Mouse (Mus musculus): Measurements from ENCODE around the gene Map1s. TPM values are rescaled to one million over a fixed set of nuclear protein-coding genes. Genes with fewer than 3 reads are reported as not detected.

The Map1s gene
- polyA plus RNA-seq, 1 experiment from 2014 or later: 30.9 TPM

DNA sequence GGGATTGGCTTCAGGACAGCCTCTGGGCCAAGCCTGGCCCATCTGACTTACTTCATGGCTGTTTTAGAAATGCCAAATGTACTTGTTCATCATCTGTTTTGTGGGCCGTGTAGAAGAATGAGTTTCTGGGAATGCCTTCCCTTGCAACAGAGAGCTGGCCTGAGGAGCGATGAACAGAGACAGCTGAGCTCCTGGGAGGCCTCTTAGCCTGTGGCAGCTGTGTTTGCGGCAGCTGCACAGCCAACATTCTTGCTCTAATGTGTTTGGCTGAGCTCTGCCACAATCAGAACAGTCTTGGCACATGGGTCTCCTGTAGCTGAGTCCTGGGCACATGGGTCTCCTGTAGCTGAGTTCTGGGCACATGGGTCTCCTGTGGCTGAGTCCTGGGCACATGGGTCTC, 22.4 kb downstream of the Map1s start:
- no peak for ATAC-seq
- H3K27ac ChIP-seq: no peak overlapping the region
- H3K4me3 ChIP-seq: no peak overlapping the region
- no peak overlapping the region for H3K4me2 ChIP-seq
- H3K9ac ChIP-seq: no peak overlapping the region
- WGBS (ENCODE audit: insufficient replicate concordance): 75% methylated on average over 3 of the region's 3 CpGs
- H3K4me1 ChIP-seq: 0 out of 2 replicates have a peak, but pooled peaks cover 4% of the 10 kb centered on the region
- no peaks in the 10 kb centered on the region for H3K36me3 ChIP-seq
- H3K27me3 ChIP-seq (replicated peaks): no peaks in the 10 kb centered on the region
- H3K9me3 ChIP-seq (replicated peaks): no peaks in the 10 kb centered on the region

GRCm38 (mm10) chr8:70928778-70929322, 23.1 kb downstream of the Map1s start:
- Histone ChIP-seq H3K27ac (no peak overlapping the region), H3K4me3 (no peak overlapping the region), H3K4me2 (no peak overlapping the region), H3K36me3 (no peaks in the 10 kb centered on the region), H3K9me3 (replicated peaks) (no peaks in the 10 kb centered on the region), H3K4me1 (0 out of 2 replicates have a peak, but pooled peaks cover 4% of the 10 kb centered on the region), H3K9ac (no peak overlapping the region), H3K27me3 (replicated peaks) (no peaks in the 10 kb centered on the region)
- 46% methylated on average over 5 of the region's 5 CpGs for WGBS (ENCODE audit: insufficient replicate concordance)
- no peak for ATAC-seq

- WGBS (ENCODE audit: insufficient replicate concordance): 82% methylated on average over 11 of the region's 11 CpGs
- H3K27me3 ChIP-seq (replicated peaks): no peaks in the 10 kb centered on the region
Measured at GRCm38 (mm10) chr8:70931731-70932130, 26.0 kb downstream of the Map1s start.

DNA sequence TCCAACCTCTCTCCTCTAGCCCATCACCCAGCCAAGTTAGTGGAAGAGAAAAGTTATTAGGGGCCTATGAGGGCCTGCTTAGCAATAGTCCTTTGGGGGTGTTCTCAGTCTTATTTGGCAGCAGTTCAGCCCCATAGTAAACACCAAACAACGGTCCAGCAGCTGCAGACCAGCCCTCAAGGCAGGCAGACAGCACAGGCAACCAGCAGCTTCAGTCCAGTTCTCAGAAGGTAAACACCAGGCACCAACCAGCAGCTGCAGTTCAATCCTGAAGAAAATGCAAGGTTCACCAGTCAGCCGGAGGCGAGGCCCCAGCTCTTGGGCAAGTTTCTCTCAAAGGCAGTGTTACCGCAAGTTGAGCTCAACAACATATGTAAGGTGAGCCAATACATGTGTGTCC, 27.3 kb downstream of the Map1s start:
- Histone ChIP-seq H3K27me3 (replicated peaks) (no peaks in the 10 kb centered on the region), H3K9ac (no peak overlapping the region), H3K4me3 (no peak overlapping the region), H3K4me1 (0 out of 2 replicates have a peak, but pooled peaks cover 4% of the 10 kb centered on the region), H3K27ac (no peak overlapping the region), H3K36me3 (no peaks in the 10 kb centered on the region), H3K9me3 (replicated peaks) (no peaks in the 10 kb centered on the region), H3K4me2 (no peak overlapping the region)
- ATAC-seq: no peak
- 78% methylated on average over 4 of the region's 4 CpGs for WGBS (ENCODE audit: insufficient replicate concordance)

More at GRCm38 (mm10) chr8:70931731-70932130, 26.0 kb downstream of the Map1s start:
- H3K27ac ChIP-seq: no peak overlapping the region
- no peaks in the 10 kb centered on the region for H3K9me3 ChIP-seq (replicated peaks)
- no peaks in the 10 kb centered on the region for H3K36me3 ChIP-seq
- no peak for ATAC-seq
- 0 out of 2 replicates have a peak, but pooled peaks cover 4% of the 10 kb centered on the region for H3K4me1 ChIP-seq
- no peak overlapping the region for H3K4me2 ChIP-seq
- H3K9ac ChIP-seq: no peak overlapping the region
- no peak overlapping the region for H3K4me3 ChIP-seq

- Histone ChIP-seq H3K27me3 (replicated peaks) (no peaks in the 10 kb centered on the region), H3K36me3 (no peaks in the 10 kb centered on the region), H3K4me1 (no peaks in the 10 kb centered on the region), H3K9me3 (replicated peaks) (no peaks in the 10 kb centered on the region), H3K4me2 (no peak overlapping the region), H3K4me3 (no peak overlapping the region), H3K9ac (no peak overlapping the region), H3K27ac (no peak overlapping the region)
- 54% methylated on average over 7 of the region's 7 CpGs for WGBS (ENCODE audit: insufficient replicate concordance)
- no peak for ATAC-seq
Measured at GRCm38 (mm10) chr8:70934786-70935185, 29.1 kb downstream of the Map1s start.

DNA sequence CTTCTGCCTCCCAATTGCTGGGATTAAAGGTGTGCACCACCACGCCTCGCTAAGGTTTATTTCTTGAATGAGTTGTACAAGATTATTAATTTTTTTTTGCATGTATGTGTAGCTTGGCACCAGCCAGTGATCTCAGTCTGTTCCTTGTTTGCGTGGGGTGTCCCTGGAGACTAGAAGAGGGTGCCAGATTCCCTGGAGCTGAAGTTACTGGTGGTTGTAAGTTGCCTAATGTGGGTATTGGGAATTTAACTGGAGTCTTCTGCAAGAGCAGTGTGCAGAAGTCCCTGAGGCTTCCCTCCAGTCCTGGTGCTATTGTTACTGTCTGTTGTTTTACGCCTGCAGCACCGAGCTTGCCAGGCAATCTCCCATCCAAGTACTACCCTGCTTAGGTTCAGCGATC, 31.5 kb downstream of the Map1s start:
- ATAC-seq: no peak
- no peak overlapping the region for H3K4me2 ChIP-seq
- H3K27ac ChIP-seq: no peak overlapping the region
- no peak overlapping the region for H3K4me3 ChIP-seq
- no peaks in the 10 kb centered on the region for H3K9me3 ChIP-seq (replicated peaks)
- H3K27me3 ChIP-seq (replicated peaks): no peaks in the 10 kb centered on the region
- no peaks in the 10 kb centered on the region for H3K4me1 ChIP-seq
- 73% methylated on average over 6 of the region's 6 CpGs for WGBS (ENCODE audit: insufficient replicate concordance)
- no peaks in the 10 kb centered on the region for H3K36me3 ChIP-seq
- H3K9ac ChIP-seq: no peak overlapping the region

DNA sequence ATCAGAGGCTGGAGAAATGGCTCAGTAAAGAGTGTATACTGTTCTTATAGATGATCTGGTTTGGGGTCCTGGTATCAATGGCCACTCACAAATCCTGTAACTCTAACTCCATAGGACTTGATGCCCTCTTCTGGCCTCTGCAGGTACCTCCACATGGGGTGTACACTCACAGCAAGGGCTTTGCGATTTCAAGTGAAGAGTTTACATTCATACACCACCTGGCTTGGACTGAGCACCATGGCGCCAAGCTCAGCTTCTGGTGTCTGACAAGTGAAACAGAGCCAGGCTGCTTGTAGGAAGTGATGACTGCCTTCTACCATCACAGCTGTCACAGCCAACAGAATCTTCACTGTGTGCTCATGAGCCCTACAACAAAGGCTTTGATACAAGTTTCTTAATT, 35.7 kb downstream of the Map1s start:
- Histone ChIP-seq H3K4me3 (no peak overlapping the region), H3K27me3 (replicated peaks) (no peaks in the 10 kb centered on the region), H3K4me2 (no peak overlapping the region), H3K27ac (no peak overlapping the region), H3K4me1 (no peaks in the 10 kb centered on the region), H3K36me3 (no peaks in the 10 kb centered on the region), H3K9ac (no peak overlapping the region), H3K9me3 (replicated peaks) (no peaks in the 10 kb centered on the region)
- WGBS (ENCODE audit: insufficient replicate concordance): 55% methylated on average over 2 of the region's 2 CpGs
- ATAC-seq: no peak

GRCm38 (mm10) chr8:70943187-70943586, 37.5 kb downstream of the Map1s start:
- no peak overlapping the region for H3K27ac ChIP-seq
- WGBS (ENCODE audit: insufficient replicate concordance): 29% methylated on average over 1 of the region's 1 CpGs
- no peak overlapping the region for H3K4me3 ChIP-seq
- H3K27me3 ChIP-seq (replicated peaks): peaks cover 9% of the 10 kb centered on the region; the same call in 1 of the 2 replicates
- H3K9me3 ChIP-seq (replicated peaks): no peaks in the 10 kb centered on the region
- H3K4me2 ChIP-seq: no peak overlapping the region
- no peak overlapping the region for H3K9ac ChIP-seq
- no peaks in the 10 kb centered on the region for H3K4me1 ChIP-seq
- H3K36me3 ChIP-seq: no peaks in the 10 kb centered on the region
- ATAC-seq: no peak

GRCm38 (mm10) chr8:70949847-70950246, 44.1 kb downstream of the Map1s start:
- Histone ChIP-seq H3K36me3 (no peaks in the 10 kb centered on the region), H3K27ac (no peak overlapping the region), H3K4me3 (no peak overlapping the region), H3K9me3 (replicated peaks) (no peaks in the 10 kb centered on the region), H3K9ac (no peak overlapping the region), H3K4me1 (no peaks in the 10 kb centered on the region), H3K4me2 (no peak overlapping the region), H3K27me3 (replicated peaks) (peaks cover 13% of the 10 kb centered on the region; the same call in 1 of the 2 replicates)
- WGBS (ENCODE audit: insufficient replicate concordance): 38% methylated on average over 1 of the region's 1 CpGs
- no peak for ATAC-seq

GRCm38 (mm10) chr8:70960703-70961472, 55.2 kb downstream of the Map1s start:
- no peak overlapping the region for H3K4me2 ChIP-seq
- H3K4me1 ChIP-seq: no peaks in the 10 kb centered on the region
- H3K9me3 ChIP-seq (replicated peaks): no peaks in the 10 kb centered on the region
- WGBS (ENCODE audit: insufficient replicate concordance): 60% methylated on average over 12 of the region's 14 CpGs
- no peak overlapping the region for H3K27ac ChIP-seq
- no peak for ATAC-seq
- no peak overlapping the region for H3K4me3 ChIP-seq
- no peaks in the 10 kb centered on the region for H3K36me3 ChIP-seq
- no peaks in the 10 kb centered on the region for H3K27me3 ChIP-seq (replicated peaks)
- H3K9ac ChIP-seq: no peak overlapping the region

GRCm38 (mm10) chr8:70964159-70964558, 58.4 kb downstream of the Map1s start:
- Histone ChIP-seq H3K27me3 (replicated peaks) (no peaks in the 10 kb centered on the region), H3K27ac (no peak overlapping the region), H3K9me3 (replicated peaks) (no peaks in the 10 kb centered on the region), H3K4me3 (no peak overlapping the region), H3K36me3 (no peaks in the 10 kb centered on the region), H3K9ac (no peak overlapping the region), H3K4me1 (no peaks in the 10 kb centered on the region), H3K4me2 (no peak overlapping the region)
- WGBS (ENCODE audit: insufficient replicate concordance): 4% methylated on average over 3 of the region's 3 CpGs
- no peak for ATAC-seq

GRCm38 (mm10) chr8:70964861-70965260, 59.1 kb downstream of the Map1s start:
- H3K27ac ChIP-seq: no peak overlapping the region
- H3K9me3 ChIP-seq (replicated peaks): no peaks in the 10 kb centered on the region
- no peaks in the 10 kb centered on the region for H3K36me3 ChIP-seq
- H3K4me2 ChIP-seq: no peak overlapping the region
- no peak overlapping the region for H3K4me3 ChIP-seq
- ATAC-seq: no peak
- no peaks in the 10 kb centered on the region for H3K4me1 ChIP-seq
- H3K9ac ChIP-seq: no peak overlapping the region
- no peaks in the 10 kb centered on the region for H3K27me3 ChIP-seq (replicated peaks)

Data from liver, embryonic 12.5 days (tissue).